Mouse (Mus musculus) megakaryocyte-erythroid progenitor cell, adult 5 weeks (primary cell): ENCODE data around the gene Bcl2. TPM values are rescaled to one million over a fixed set of nuclear protein-coding genes. Genes with fewer than 3 reads are reported as not detected.

Experiments
- polyA plus RNA-seq: library from polyadenylated mRNA; stranded (reverse); fragments of >175 nt; gene quantifications from 2 replicates; pipeline ENCODE4 v1.2.3, GENCODE M21; 2012

The Bcl2 gene
- 8.2 and 11.4 TPM in 2 replicates for polyA plus RNA-seq

DNA sequence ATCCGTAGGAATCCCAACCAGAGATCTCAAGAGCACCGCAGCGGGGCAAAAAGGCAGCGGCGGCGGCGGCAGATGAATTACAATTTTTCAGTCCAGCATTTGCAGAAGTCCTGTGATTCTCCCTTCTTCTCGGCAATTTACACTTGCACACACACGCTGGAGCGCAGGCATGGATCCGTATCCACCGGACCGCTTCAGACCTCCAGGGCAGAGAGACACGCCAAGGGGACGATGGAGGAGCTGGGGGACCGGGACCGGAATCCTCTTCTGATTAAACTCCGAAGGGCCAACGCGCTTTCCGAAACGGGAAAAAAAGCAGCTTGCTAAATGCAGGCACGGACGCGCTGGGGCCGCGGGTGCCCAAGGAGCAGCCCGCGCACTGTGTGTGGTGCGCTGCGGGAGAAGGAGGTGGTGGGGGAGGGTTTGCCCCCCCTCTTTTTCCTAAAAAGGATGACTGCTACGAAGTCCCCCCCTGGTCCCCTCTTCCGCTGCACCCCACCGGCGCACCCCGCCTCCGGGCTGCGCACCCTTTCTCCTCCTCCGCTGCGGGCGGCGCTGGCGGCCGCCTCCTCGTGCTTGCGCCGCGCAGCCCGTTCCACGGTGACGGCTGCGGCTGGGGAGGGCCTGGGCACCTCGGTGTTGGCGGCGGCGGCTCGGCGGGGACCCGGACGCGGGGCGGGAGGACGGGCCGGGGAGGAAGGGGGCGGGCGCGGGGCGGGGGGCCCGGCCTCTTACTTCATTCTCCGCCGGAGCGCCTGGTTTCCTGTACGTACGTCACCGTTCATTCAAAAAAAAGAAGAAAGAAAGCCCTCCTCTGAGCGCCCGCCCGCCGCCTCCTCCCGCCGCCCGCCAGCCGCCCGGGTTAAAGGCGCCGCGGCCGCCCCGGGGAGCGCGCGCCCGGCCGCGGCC lies at the start of gene Bcl2:
TSS of gene Bcl2 (minus strand) at position 654 of the 909 bp plus-strand sequence.

DNA sequence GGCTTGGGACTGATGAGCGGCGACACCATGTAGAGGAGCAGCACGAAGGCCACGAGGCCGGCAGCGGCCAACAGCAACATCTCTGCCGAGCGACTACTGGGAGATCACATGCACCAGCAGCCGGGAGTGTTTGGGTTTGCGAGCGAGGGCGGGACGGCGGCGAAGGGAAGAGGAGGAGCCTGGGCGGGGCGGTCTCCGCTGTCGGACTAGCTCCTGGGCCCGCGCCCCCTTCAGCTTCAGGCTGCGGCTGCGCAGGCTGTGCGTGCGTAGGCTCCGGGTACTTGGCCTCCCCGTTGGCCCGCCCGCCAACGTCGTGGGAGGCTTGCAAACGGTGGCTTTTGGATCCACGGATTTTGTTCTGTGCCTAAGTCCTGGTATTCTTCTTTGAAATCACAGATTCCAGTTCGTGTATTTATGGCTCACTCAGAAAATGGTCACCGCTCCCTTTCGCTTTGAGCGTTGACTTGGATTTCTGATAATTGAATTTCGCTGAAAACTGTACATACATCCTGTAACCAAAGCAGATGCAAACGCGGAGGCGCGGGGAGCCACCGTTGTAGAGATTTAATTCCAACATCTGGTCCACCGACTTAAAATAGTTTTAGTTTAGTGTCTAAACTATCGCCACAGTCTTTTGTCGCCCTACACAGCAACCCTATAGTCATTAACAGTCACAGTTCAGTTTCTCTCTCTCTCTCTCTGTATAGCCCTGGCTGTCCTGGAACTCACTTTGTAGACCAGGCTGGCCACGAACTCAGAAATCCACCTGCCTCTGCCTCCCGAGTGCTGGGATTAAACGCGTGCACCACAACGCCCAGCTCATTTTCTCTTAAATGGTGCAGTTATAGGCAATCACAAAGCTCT lies 45.7 kb upstream of the Bcl2 start, which contains the start of gene Kdsr:
TSS of gene Kdsr (minus strand) at position 156 of the 864 bp plus-strand sequence.

Other genes starting within 250 kb of the Bcl2 start
- 5.3 and 8.3 TPM in 2 replicates for gene Kdsr, start 45.5 kb upstream of the Bcl2 start, polyA plus RNA-seq
- 27.6 and 29.4 TPM in 2 replicates for gene Vps4b, start 82.5 kb upstream of the Bcl2 start, polyA plus RNA-seq
- gene Serpinb5, start 146.9 kb upstream of the Bcl2 start, polyA plus RNA-seq, result not detected in 2 replicates
- gene Serpinb12, start 220.2 kb upstream of the Bcl2 start, polyA plus RNA-seq, result not detected in 2 replicates